Mouse (Mus musculus): Measurements from ENCODE around the gene Cd44. TPM values are rescaled to one million over a fixed set of nuclear protein-coding genes. Genes with fewer than 3 reads are reported as not detected.

Cd44 gene
- polyA plus RNA-seq, 1 experiment from 2014 or later, result 17.3 TPM

DNA sequence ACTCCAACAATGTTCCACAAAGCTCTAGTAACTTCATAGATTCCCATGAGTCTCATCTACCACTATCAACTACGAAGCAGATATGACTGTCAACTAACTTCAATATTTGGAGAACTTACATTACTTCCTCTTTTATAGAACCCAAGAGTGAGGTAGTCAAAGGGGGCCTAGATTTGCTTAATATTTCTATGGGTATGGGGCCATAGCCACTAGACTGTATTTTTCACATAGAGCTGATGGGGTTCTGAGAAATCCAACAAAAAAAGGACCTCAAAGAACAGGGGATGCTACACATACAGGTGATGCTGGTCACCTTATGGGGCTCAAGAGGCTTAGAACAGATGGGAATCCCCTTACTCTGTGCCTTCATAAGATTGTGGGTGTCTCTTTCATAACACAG is 14.3 kb downstream of the Cd44 start:
- no peaks in the 10 kb centered on the region for H3K36me3 ChIP-seq (ENCODE audit: control insufficient read depth, insufficient read depth)
- no peak overlapping the region for H3K4me2 ChIP-seq (ENCODE audit: low read depth, low read length)
- no peak overlapping the region for H3K4me3 ChIP-seq (ENCODE audit: low read length)
- H3K9me3 ChIP-seq (replicated peaks; ENCODE audit: control insufficient read depth, low read length), result no peaks in the 10 kb centered on the region
- H3K4me1 ChIP-seq (ENCODE audit: control insufficient read depth, insufficient read depth, low read length), result peaks cover 45% of the 10 kb centered on the region
- H3K27ac ChIP-seq (ENCODE audit: low read length), result no peak overlapping the region
- no peak overlapping the region for H3K9ac ChIP-seq (ENCODE audit: low read length)
- no peak for ATAC-seq (replicated peaks; ENCODE audit: extremely low read depth, insufficient read depth, low FRiP score)
- H3K27me3 ChIP-seq (ENCODE audit: control insufficient read depth, insufficient read depth, low read length), result no peaks in the 10 kb centered on the region
- 80% methylated on average over 1 of the region's 1 CpGs for WGBS

DNA sequence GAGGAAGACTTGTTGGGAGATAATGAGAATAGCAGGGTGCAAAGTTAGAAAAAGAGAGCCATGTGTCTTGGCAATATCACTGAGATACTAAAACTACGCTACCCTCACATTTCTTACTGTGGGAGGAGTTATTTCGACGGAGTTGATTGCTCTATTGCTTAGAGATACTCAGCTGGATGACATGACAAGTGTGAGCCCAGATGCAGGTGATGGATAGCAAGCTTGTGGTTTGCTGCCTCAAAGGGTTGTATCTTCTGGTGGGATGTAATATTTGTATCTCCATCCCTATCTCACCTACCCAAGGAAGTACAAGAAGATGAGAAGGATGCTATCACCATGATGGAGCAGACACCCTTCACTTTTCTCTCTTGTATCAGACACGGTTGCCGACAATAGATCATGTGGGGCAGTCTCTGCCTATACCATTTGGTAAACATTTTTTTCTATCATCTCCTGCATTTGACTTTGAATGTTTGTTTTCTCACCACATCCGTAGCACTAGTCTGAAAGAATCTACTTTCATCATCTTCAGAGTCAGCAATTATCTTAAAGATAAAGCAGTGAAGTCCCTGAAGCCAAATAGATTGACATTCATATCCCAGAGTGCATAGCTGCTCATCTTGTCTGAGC is 15.0 kb downstream of the Cd44 start:
- no peak overlapping the region for H3K4me2 ChIP-seq (ENCODE audit: low read depth, low read length)
- no peaks in the 10 kb centered on the region for H3K9me3 ChIP-seq (replicated peaks; ENCODE audit: control insufficient read depth, low read length)
- no peaks in the 10 kb centered on the region for H3K27me3 ChIP-seq (ENCODE audit: control insufficient read depth, insufficient read depth, low read length)
- ATAC-seq (replicated peaks; ENCODE audit: extremely low read depth, insufficient read depth, low FRiP score), result no peak
- whole genome bisulfite sequencing, result 74% methylated on average over 6 of the region's 6 CpGs
- peaks cover 48% of the 10 kb centered on the region for H3K4me1 ChIP-seq (ENCODE audit: control insufficient read depth, insufficient read depth, low read length)
- H3K4me3 ChIP-seq (ENCODE audit: low read length), result no peak overlapping the region
- no peaks in the 10 kb centered on the region for H3K36me3 ChIP-seq (ENCODE audit: control insufficient read depth, insufficient read depth)
- no peak overlapping the region for H3K27ac ChIP-seq (ENCODE audit: low read length)
- H3K9ac ChIP-seq (ENCODE audit: low read length), result no peak overlapping the region

DNA sequence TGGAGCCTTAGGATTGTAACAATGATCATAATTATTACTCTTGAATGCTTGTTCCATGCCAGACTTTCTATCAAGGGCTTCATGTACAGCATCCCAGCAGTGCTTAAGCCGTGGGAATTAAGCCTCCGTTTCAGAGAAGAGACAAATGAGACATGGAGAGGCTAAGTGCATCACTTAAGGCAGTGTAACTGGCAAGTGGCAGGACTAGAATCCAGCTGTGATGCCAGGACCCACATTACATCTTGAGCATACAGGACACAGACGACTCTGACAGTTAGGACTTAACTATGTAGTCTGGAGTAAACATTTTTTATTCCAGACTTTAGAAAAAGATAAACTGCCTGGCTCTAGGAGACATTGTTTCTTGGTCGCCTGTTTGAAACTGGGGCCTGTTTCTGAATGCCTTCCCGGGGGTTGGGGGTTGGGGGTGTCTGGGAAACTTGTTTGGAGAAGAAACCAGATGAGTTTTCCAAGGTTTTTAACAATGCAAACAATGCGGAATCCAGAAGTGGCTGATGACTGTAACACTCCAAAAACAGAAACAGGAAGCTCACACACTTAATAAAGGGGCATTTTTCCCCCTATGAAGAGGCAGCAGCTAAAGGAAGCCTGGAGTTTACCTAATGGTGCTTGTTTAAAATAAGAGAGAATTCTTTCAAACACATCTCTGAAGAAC is 18.7 kb downstream of the Cd44 start:
- Histone ChIP-seq H3K4me2 (ENCODE audit: low read depth, low read length) (no peak overlapping the region), H3K4me3 (ENCODE audit: low read length) (no peak overlapping the region), H3K4me1 (ENCODE audit: control insufficient read depth, insufficient read depth, low read length) (peaks cover 32% of the 10 kb centered on the region), H3K9ac (ENCODE audit: low read length) (no peak overlapping the region), H3K9me3 (replicated peaks; ENCODE audit: control insufficient read depth, low read length) (no peaks in the 10 kb centered on the region), H3K27ac (ENCODE audit: low read length) (peak overlapping the region; percentile 69), H3K36me3 (ENCODE audit: control insufficient read depth, insufficient read depth) (no peaks in the 10 kb centered on the region), H3K27me3 (ENCODE audit: control insufficient read depth, insufficient read depth, low read length) (no peaks in the 10 kb centered on the region)
- ATAC-seq (replicated peaks; ENCODE audit: extremely low read depth, insufficient read depth, low FRiP score), result 0 out of 2 replicates have a peak, but pooled peaks have one; percentile 24
- 21% methylated on average over 6 of the region's 6 CpGs for WGBS

DNA sequence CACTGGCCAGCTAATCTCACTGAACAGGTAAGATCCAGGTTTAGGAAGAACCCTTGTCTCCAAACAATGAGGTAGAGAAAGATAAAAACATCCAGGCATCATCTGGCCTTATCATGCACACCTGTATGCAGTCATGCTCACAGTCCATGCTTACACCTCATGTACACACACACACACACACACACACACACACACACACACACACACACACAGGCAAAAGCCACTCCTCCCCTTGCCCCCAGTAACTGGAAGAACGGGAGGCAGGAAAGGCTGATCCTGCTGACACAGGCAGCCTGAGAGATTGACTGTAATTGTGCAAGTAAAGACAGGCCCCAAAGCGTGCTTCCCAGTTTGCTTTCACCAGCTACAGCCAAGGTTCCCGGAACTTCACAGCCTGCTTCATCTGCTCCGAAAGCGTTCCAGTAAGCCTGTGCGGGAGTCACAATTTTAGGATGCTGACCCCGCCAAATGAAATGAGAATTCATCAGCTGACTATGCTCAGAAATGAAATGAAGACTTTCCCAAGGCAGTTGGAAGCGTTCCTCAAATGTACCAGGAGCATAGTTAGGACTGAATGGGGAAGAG is 19.4 kb downstream of the Cd44 start:
- H3K36me3 ChIP-seq (ENCODE audit: control insufficient read depth, insufficient read depth), result no peaks in the 10 kb centered on the region
- no peaks in the 10 kb centered on the region for H3K9me3 ChIP-seq (replicated peaks; ENCODE audit: control insufficient read depth, low read length)
- WGBS, result 51% methylated on average over 8 of the region's 8 CpGs
- H3K9ac ChIP-seq (ENCODE audit: low read length), result no peak overlapping the region
- peaks cover 32% of the 10 kb centered on the region for H3K4me1 ChIP-seq (ENCODE audit: control insufficient read depth, insufficient read depth, low read length)
- no peak overlapping the region for H3K4me2 ChIP-seq (ENCODE audit: low read depth, low read length)
- peak overlapping the region; percentile 69 for H3K27ac ChIP-seq (ENCODE audit: low read length)
- 0 out of 2 replicates have a peak, but pooled peaks have one; percentile 14 for ATAC-seq (replicated peaks; ENCODE audit: extremely low read depth, insufficient read depth, low FRiP score)
- H3K27me3 ChIP-seq (ENCODE audit: control insufficient read depth, insufficient read depth, low read length), result no peaks in the 10 kb centered on the region
- H3K4me3 ChIP-seq (ENCODE audit: low read length), result no peak overlapping the region

DNA sequence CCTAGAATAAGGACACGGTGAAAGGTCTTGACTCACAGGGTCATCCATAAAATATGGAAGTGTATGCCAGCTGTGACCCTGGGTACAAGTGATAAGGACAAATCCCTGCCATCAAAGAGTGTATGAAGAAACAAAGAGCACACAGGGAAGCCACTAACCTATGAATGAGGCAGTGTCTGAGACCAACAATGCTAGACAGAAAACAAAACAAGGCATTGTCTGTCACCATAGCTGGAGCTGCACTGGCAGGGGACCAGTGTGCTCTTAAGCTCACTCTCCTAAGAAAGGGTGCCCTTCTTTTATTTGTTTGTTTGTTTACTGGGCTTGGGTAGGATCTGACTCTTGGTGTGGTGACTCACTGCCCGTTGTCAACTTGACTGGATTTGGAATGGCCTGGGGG is 23.0 kb downstream of the Cd44 start:
- H3K4me2 ChIP-seq (ENCODE audit: low read depth, low read length), result no peak overlapping the region

DNA sequence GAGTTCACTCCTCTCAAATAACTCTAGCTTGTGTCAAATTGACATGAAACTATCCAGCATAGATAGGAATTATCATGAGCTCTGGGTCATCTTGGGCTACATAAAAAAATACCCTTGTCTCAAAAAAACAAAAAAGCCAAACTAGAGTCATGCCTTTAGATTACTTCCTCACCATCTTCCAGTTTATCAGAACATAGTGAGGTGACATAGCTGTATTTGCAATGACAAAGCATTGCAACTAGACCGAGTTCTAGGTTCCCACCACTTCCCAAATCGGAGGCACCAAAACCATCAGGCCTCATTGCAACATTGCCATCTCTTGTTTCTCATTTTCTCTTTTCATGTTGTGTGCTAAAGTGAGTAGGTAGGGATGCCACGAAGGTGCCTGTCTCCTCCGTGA is 24.0 kb downstream of the Cd44 start:
- Histone ChIP-seq H3K4me2 (ENCODE audit: low read depth, low read length) (no peak overlapping the region), H3K36me3 (ENCODE audit: control insufficient read depth, insufficient read depth) (no peaks in the 10 kb centered on the region), H3K9ac (ENCODE audit: low read length) (no peak overlapping the region), H3K4me3 (ENCODE audit: low read length) (no peak overlapping the region), H3K4me1 (ENCODE audit: control insufficient read depth, insufficient read depth, low read length) (peaks cover 31% of the 10 kb centered on the region), H3K27me3 (ENCODE audit: control insufficient read depth, insufficient read depth, low read length) (no peaks in the 10 kb centered on the region), H3K9me3 (replicated peaks; ENCODE audit: control insufficient read depth, low read length) (no peaks in the 10 kb centered on the region), H3K27ac (ENCODE audit: low read length) (no peak overlapping the region)
- 91% methylated on average over 4 of the region's 4 CpGs for WGBS
- ATAC-seq (replicated peaks; ENCODE audit: extremely low read depth, insufficient read depth, low FRiP score), result no peak

More for the DNA sequence above, 23.0 kb downstream of the Cd44 start:
- Histone ChIP-seq H3K4me1 (ENCODE audit: control insufficient read depth, insufficient read depth, low read length) (peaks cover 39% of the 10 kb centered on the region), H3K27ac (ENCODE audit: low read length) (no peak overlapping the region; the same call in 1 of the 2 replicates), H3K9me3 (replicated peaks; ENCODE audit: control insufficient read depth, low read length) (no peaks in the 10 kb centered on the region), H3K36me3 (ENCODE audit: control insufficient read depth, insufficient read depth) (no peaks in the 10 kb centered on the region), H3K27me3 (ENCODE audit: control insufficient read depth, insufficient read depth, low read length) (no peaks in the 10 kb centered on the region), H3K4me3 (ENCODE audit: low read length) (no peak overlapping the region), H3K9ac (ENCODE audit: low read length) (no peak overlapping the region)
- ATAC-seq (replicated peaks; ENCODE audit: extremely low read depth, insufficient read depth, low FRiP score), result no peak
- WGBS, result 54% methylated on average over 2 of the region's 2 CpGs

DNA sequence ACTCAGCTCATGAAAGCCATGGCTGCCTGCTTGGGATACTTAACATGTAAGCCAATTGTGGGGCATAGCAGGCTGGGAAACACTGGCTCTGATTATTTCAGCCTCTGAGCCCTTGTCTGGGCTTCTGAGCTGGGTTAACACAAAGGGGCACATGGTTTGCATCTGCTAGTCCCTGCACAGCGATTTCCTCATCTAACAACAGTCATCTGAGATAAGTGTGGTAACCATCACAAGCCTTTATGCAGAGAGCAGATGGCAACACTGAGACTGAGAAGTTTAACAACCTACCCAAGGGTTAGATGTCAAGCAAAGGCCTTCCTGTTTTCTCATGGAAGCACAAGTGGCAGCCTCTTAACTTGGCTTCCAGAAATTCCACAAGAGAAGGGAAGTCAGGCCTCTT is 25.3 kb downstream of the Cd44 start:
- Histone ChIP-seq H3K4me2 (ENCODE audit: low read depth, low read length) (no peak overlapping the region), H3K4me1 (ENCODE audit: control insufficient read depth, insufficient read depth, low read length) (peaks cover 26% of the 10 kb centered on the region), H3K36me3 (ENCODE audit: control insufficient read depth, insufficient read depth) (no peaks in the 10 kb centered on the region), H3K27me3 (ENCODE audit: control insufficient read depth, insufficient read depth, low read length) (no peaks in the 10 kb centered on the region), H3K4me3 (ENCODE audit: low read length) (no peak overlapping the region), H3K9me3 (replicated peaks; ENCODE audit: control insufficient read depth, low read length) (no peaks in the 10 kb centered on the region), H3K27ac (ENCODE audit: low read length) (no peak overlapping the region), H3K9ac (ENCODE audit: low read length) (no peak overlapping the region)
- no peak for ATAC-seq (replicated peaks; ENCODE audit: extremely low read depth, insufficient read depth, low FRiP score)
- WGBS, result 29% methylated on average over 1 of the region's 1 CpGs

DNA sequence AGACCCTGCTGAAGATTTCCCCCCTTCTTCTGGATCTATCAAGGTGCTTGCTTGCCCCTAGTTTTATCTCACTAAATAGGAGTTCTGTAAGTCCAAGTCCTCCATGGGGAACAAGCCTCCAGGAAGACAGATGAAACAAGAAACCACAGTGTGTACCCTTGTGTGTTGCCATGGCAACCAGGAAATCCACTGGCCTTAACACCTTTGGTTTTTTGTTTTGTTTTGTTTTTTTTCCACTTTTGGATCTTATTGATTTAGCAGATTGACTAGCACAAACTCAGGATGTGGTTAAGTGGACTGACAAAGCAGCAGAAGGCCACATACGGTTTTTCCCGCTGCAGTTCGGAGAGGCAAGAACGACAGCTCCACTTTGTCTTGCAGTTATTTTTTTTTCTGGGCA is 27.6 kb downstream of the Cd44 start:
- Histone ChIP-seq H3K4me1 (ENCODE audit: control insufficient read depth, insufficient read depth, low read length) (peaks cover 16% of the 10 kb centered on the region), H3K27me3 (ENCODE audit: control insufficient read depth, insufficient read depth, low read length) (no peaks in the 10 kb centered on the region), H3K4me2 (ENCODE audit: low read depth, low read length) (no peak overlapping the region), H3K27ac (ENCODE audit: low read length) (no peak overlapping the region), H3K36me3 (ENCODE audit: control insufficient read depth, insufficient read depth) (no peaks in the 10 kb centered on the region), H3K9ac (ENCODE audit: low read length) (no peak overlapping the region), H3K9me3 (replicated peaks; ENCODE audit: control insufficient read depth, low read length) (no peaks in the 10 kb centered on the region), H3K4me3 (ENCODE audit: low read length) (no peak overlapping the region)
- WGBS, result 59% methylated on average over 4 of the region's 4 CpGs
- no peak for ATAC-seq (replicated peaks; ENCODE audit: extremely low read depth, insufficient read depth, low FRiP score)

DNA sequence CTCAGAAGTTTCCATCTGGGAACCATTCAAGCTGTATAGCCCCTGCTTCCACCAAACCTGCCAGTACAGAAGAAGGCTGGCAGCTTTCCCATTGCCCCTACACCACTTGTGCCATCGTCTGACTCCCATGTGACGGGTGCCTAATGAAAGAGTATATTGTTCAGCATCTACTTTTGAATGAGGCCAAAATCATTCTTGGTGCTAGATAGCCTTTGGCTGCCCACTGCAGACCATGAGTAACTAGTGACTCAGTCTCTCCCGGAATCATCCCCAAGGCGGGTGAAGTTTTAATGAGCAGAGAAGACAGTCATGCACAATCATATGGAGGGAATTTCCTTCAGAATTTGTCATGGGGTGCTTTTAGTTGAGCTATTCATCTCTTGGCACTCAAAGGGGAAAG is 28.3 kb downstream of the Cd44 start:
- H3K4me3 ChIP-seq (ENCODE audit: low read length), result no peak overlapping the region
- no peaks in the 10 kb centered on the region for H3K9me3 ChIP-seq (replicated peaks; ENCODE audit: control insufficient read depth, low read length)
- peaks cover 19% of the 10 kb centered on the region for H3K4me1 ChIP-seq (ENCODE audit: control insufficient read depth, insufficient read depth, low read length)
- H3K27ac ChIP-seq (ENCODE audit: low read length), result no peak overlapping the region
- H3K36me3 ChIP-seq (ENCODE audit: control insufficient read depth, insufficient read depth), result no peaks in the 10 kb centered on the region
- no peak overlapping the region for H3K4me2 ChIP-seq (ENCODE audit: low read depth, low read length)
- no peaks in the 10 kb centered on the region for H3K27me3 ChIP-seq (ENCODE audit: control insufficient read depth, insufficient read depth, low read length)
- no peak overlapping the region for H3K9ac ChIP-seq (ENCODE audit: low read length)
- 84% methylated on average over 4 of the region's 4 CpGs for WGBS
- no peak for ATAC-seq (replicated peaks; ENCODE audit: extremely low read depth, insufficient read depth, low FRiP score)
